Comparison of ENCODE assay signal across 15 mouse cellular contexts in the genomic region with DNA sequence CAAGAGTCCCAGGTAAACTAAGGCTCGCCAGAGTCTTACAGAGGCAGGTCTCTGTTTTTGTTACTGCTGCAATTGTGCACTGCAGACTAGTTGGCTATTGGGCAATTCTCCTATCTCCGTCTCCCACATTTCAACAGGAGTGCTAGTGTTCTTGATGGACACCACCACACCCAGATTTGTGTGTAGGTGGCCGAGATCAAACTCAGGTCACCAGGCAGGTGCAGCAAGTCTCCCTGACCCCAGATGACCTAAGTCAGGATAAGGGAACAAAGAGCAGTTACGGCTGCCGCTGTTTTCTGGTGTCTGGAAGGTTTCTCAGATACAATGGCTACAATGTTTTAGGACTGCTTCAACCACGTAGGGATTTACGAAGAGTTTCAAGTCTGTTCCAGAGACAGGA. TPM values are rescaled to one million over a fixed set of nuclear protein-coding genes. Genes with fewer than 3 reads are reported as not detected.
DNase-seq lines count a peak whose midpoint lies in the region; ATAC-seq and TF ChIP-seq lines count a peak whose summit lies in the region.
"Had no signal": no experiment of that assay in that cellular context is flagged by ENCODE, and none has a peak within 500 bp of the region (broad histone marks: within the 10 kb centered on the region; RNA-seq: fewer than 3 reads in every experiment).

No protein-coding gene starts in this region.

- no peak for TF ChIP-seq CTCF in liver, postnatal 0 days (IDR thresholded peaks at IDR 0.05; ENCODE audit: low read depth)
- TF ChIP-seq CTCF in stomach, postnatal 0 days (IDR thresholded peaks at IDR 0.05; ENCODE audit: low read depth): no peak

- peak overlapping the region; percentile 4; the same call in 1 of the 2 replicates for H3K4me2 ChIP-seq in heart, embryonic 12.5 days
- peak overlapping the region; percentile 5 for H3K4me2 ChIP-seq in liver, embryonic 15.5 days
- H3K4me2 ChIP-seq in liver, postnatal 0 days (ENCODE audit: low read depth, low read length): no peak overlapping the region
- 0 out of 2 replicates have a peak overlapping the region, but pooled peaks have one; percentile 36 for H3K4me2 ChIP-seq in embryonic facial prominence, embryonic 15.5 days (replicated peaks)
- peak overlapping the region; percentile 44 for H3K4me2 ChIP-seq in stomach, postnatal 0 days (replicated peaks; ENCODE audit: low read depth)
- H3K4me2 ChIP-seq: limb, embryonic 12.5 days; midbrain, embryonic 12.5 days; neural tube, embryonic 12.5 days had no signal

- no peaks in the 10 kb centered on the region for H3K9me3 ChIP-seq in heart, embryonic 12.5 days (replicated peaks)
- no peaks in the 10 kb centered on the region for H3K9me3 ChIP-seq in liver, embryonic 15.5 days (replicated peaks)
- H3K9me3 ChIP-seq in liver, postnatal 0 days (ENCODE audit: low read length): no peaks in the 10 kb centered on the region
- no peaks in the 10 kb centered on the region for H3K9me3 ChIP-seq in embryonic facial prominence, embryonic 15.5 days (replicated peaks)
- H3K9me3 ChIP-seq in stomach, postnatal 0 days (ENCODE audit: control insufficient read depth, low read length): no peaks in the 10 kb centered on the region
- H3K9me3 ChIP-seq: limb, embryonic 12.5 days; midbrain, embryonic 12.5 days; neural tube, embryonic 12.5 days had no signal

- TF ChIP-seq EP300 in liver, postnatal 0 days (IDR thresholded peaks at IDR 0.05; ENCODE audit: low read depth): no peak
- no peak for TF ChIP-seq EP300 in stomach, postnatal 0 days (optimal IDR thresholded peaks at IDR 0.05)

- no peak overlapping the region for H3K9ac ChIP-seq in heart, embryonic 12.5 days
- no peak overlapping the region for H3K9ac ChIP-seq in liver, embryonic 15.5 days
- H3K9ac ChIP-seq in liver, postnatal 0 days (replicated peaks): no peak overlapping the region
- no peak overlapping the region for H3K9ac ChIP-seq in embryonic facial prominence, embryonic 15.5 days
- H3K9ac ChIP-seq in stomach, postnatal 0 days (ENCODE audit: low read length): no peak overlapping the region
- H3K9ac ChIP-seq: limb, embryonic 12.5 days; midbrain, embryonic 12.5 days; neural tube, embryonic 12.5 days had no signal

- no peak overlapping the region for H3K27ac ChIP-seq in heart, embryonic 12.5 days (ENCODE audit: poor library complexity, severe bottlenecking)
- H3K27ac ChIP-seq in liver, embryonic 15.5 days (replicated peaks): no peak overlapping the region
- H3K27ac ChIP-seq in liver, postnatal 0 days (ENCODE audit: low read depth): no peak overlapping the region
- H3K27ac ChIP-seq in embryonic facial prominence, embryonic 15.5 days (replicated peaks): no peak overlapping the region
- no peak overlapping the region for H3K27ac ChIP-seq in stomach, postnatal 0 days (replicated peaks)
- H3K27ac ChIP-seq: forebrain, embryonic 10.5 days; limb, embryonic 12.5 days; midbrain, embryonic 12.5 days; neural tube, embryonic 12.5 days had no signal

- no peak for DNase-seq in heart, adult 18-20 months
- DNase-seq in liver, postnatal 0 days: no peak
- peak; percentile 65 for DNase-seq in stomach, postnatal 0 days (ENCODE audit: low spot score)
- no peak for DNase-seq in layer of hippocampus, adult 8-10 months (ENCODE audit: low spot score in 2 of 2)
- DNase-seq in cerebellum, adult 8-10 months: no peak
- DNase-seq: adrenal gland, adult 8-10 months; gastrocnemius, postnatal 10 days had no signal

- no peak for ATAC-seq in heart, embryonic 12.5 days (ENCODE audit: insufficient number of reproducible peaks, low FRiP score)
- no peak for ATAC-seq in liver, embryonic 15.5 days (ENCODE audit: insufficient read depth)
- ATAC-seq in liver, postnatal 0 days: no peak
- no peak for ATAC-seq in embryonic facial prominence, embryonic 15.5 days (ENCODE audit: insufficient number of reproducible peaks, low FRiP score, low TSS enrichment, low read depth)
- peak; percentile 76 for ATAC-seq in stomach, postnatal 0 days (ENCODE audit: low FRiP score, low TSS enrichment)

- no peaks in the 10 kb centered on the region for H3K27me3 ChIP-seq in heart, embryonic 12.5 days (replicated peaks)
- no peaks in the 10 kb centered on the region for H3K27me3 ChIP-seq in liver, embryonic 15.5 days
- no peaks in the 10 kb centered on the region for H3K27me3 ChIP-seq in liver, postnatal 0 days (ENCODE audit: insufficient read depth, low read length)
- no peaks in the 10 kb centered on the region for H3K27me3 ChIP-seq in embryonic facial prominence, embryonic 15.5 days
- no peaks in the 10 kb centered on the region for H3K27me3 ChIP-seq in stomach, postnatal 0 days (ENCODE audit: control insufficient read depth, insufficient read depth, low read length)
- H3K27me3 ChIP-seq: limb, embryonic 12.5 days; midbrain, embryonic 12.5 days; neural tube, embryonic 12.5 days had no signal

- peaks cover 16% of the 10 kb centered on the region; the same call in 1 of the 2 replicates for H3K4me1 ChIP-seq in heart, embryonic 12.5 days (replicated peaks)
- no peaks in the 10 kb centered on the region for H3K4me1 ChIP-seq in liver, embryonic 15.5 days (replicated peaks)
- no peaks in the 10 kb centered on the region for H3K4me1 ChIP-seq in liver, postnatal 0 days (ENCODE audit: insufficient read depth)
- H3K4me1 ChIP-seq in embryonic facial prominence, embryonic 15.5 days: 0 out of 2 replicates have a peak, but pooled peaks cover 4% of the 10 kb centered on the region
- 0 out of 2 replicates have a peak, but pooled peaks cover 2% of the 10 kb centered on the region for H3K4me1 ChIP-seq in stomach, postnatal 0 days (replicated peaks; ENCODE audit: control insufficient read depth, insufficient read depth)
- H3K4me1 ChIP-seq: midbrain, embryonic 12.5 days; neural tube, embryonic 12.5 days had no signal

- WGBS in heart, embryonic 12.5 days: 34% methylated on average over 7 of the region's 7 CpGs
- 56% methylated on average over 7 of the region's 7 CpGs for WGBS in liver, embryonic 15.5 days (ENCODE audit: insufficient replicate concordance)
- 57% methylated on average over 7 of the region's 7 CpGs for WGBS in liver, postnatal 0 days (ENCODE audit: insufficient replicate concordance)
- 58% methylated on average over 7 of the region's 7 CpGs for WGBS in embryonic facial prominence, embryonic 15.5 days
- WGBS in stomach, postnatal 0 days: 36% methylated on average over 7 of the region's 7 CpGs

- no peak overlapping the region for H3K4me3 ChIP-seq in heart, embryonic 12.5 days
- no peak overlapping the region for H3K4me3 ChIP-seq in liver, embryonic 15.5 days (replicated peaks)
- H3K4me3 ChIP-seq in liver, postnatal 0 days (ENCODE audit: low read depth, low read length): no peak overlapping the region
- no peak overlapping the region for H3K4me3 ChIP-seq in embryonic facial prominence, embryonic 15.5 days (replicated peaks)
- H3K4me3 ChIP-seq in stomach, postnatal 0 days (ENCODE audit: low read depth, low read length): no peak overlapping the region
- H3K4me3 ChIP-seq: forebrain, embryonic 10.5 days; limb, embryonic 12.5 days; midbrain, embryonic 12.5 days; neural tube, embryonic 12.5 days had no signal

- peaks cover 11% of the 10 kb centered on the region; the same call in 1 of the 2 replicates for H3K36me3 ChIP-seq in heart, embryonic 12.5 days
- H3K36me3 ChIP-seq in liver, embryonic 15.5 days (replicated peaks): no peaks in the 10 kb centered on the region
- H3K36me3 ChIP-seq in liver, postnatal 0 days (replicated peaks; ENCODE audit: insufficient read depth, low read length): no peaks in the 10 kb centered on the region
- no peaks in the 10 kb centered on the region for H3K36me3 ChIP-seq in embryonic facial prominence, embryonic 15.5 days
- no peaks in the 10 kb centered on the region for H3K36me3 ChIP-seq in stomach, postnatal 0 days (ENCODE audit: control insufficient read depth, insufficient read depth, low read length)

RNA-seq across cellular contexts. Expression of a gene that starts 16.9 kb away (rescaled TPM):
- polyA plus RNA-seq in heart, embryonic 12.5 days (2016; fragmentation: Nextera tagmentation; extraction: Ambion mirVana): 1.7 and 2.5 TPM in 2 replicates
- 100 to 1,000 TPM; 108 to 118 TPM for total RNA-seq in heart, adult 18-20 months (2021)
- polyA plus RNA-seq in liver, embryonic 15.5 days (2015; fragmentation: Nextera tagmentation; extraction: Ambion mirVana): 0.76 and 0.84 TPM in 2 replicates
- 0.05 and 0.73 TPM in 2 replicates for polyA plus RNA-seq in liver, postnatal 0 days (2015; fragmentation: Nextera tagmentation; extraction: Ambion mirVana)
- polyA plus RNA-seq in embryonic facial prominence, embryonic 15.5 days (2015; fragmentation: Nextera tagmentation; extraction: Ambion mirVana): 11.6 and 16.3 TPM in 2 replicates
- 0.39 and 0.40 TPM in 2 replicates for polyA plus RNA-seq in stomach, postnatal 0 days (2015; fragmentation: Nextera tagmentation; extraction: Ambion mirVana)
- total RNA-seq in layer of hippocampus, adult 8-10 months (2022): 1 to 10 TPM; 1.5 to 3.4 (median 2.3) TPM
- polyA plus RNA-seq: large intestine, adult 2 months had no signal
